In genomic region chr19:23543244-23544004, GRCm38 (mm10) we compare ENCODE assay signal across 20 mouse cellular contexts.
A peak's percentile ranks its signal among the peaks of the same experiment; 100 is the strongest.
DNase-seq lines count a peak whose midpoint lies in the region; ATAC-seq lines count a peak whose summit lies in the region.
"Had no signal": no experiment of that assay in that cellular context is flagged by ENCODE, and none has a peak within 500 bp of the region (broad histone marks: within the 10 kb centered on the region; RNA-seq: fewer than 3 reads in every experiment).

No protein-coding gene starts in this region.

- intact Hi-C loops in heart, postnatal 10 days (cut with DNase I) = loop anchor here (10.0 kb wide), 1 partner anchor 421 kb away; no protein-coding TSS in a partner anchor

- DNase-seq in forebrain, embryonic 10.5 days (ENCODE audit: extremely low spot score, low spot score) = no peak
- peak; percentile 48 for DNase-seq in Muller cell, postnatal 12 days (ENCODE audit: inconsistent ontology term)
- peak; percentile 76 for DNase-seq in forebrain, embryonic 14.5 days (ENCODE audit: low spot score)
- no peak for DNase-seq in lung, postnatal 4 days
- no peak for DNase-seq in heart, postnatal 10 days
- DNase-seq in cerebellum, adult 9-11 months = no peak
- DNase-seq: adrenal gland, postnatal 14 days; cerebellum, adult 18-20 months; gastrocnemius, adult 2 months; gastrocnemius, postnatal 25 days; heart, postnatal 36 days had no signal

- WGBS in forebrain, embryonic 12.5 days = 31% methylated on average over 11 of the region's 11 CpGs
- 51% methylated on average over 11 of the region's 11 CpGs for WGBS in forebrain, embryonic 10.5 days
- WGBS in forebrain, embryonic 14.5 days = 13% methylated on average over 11 of the region's 11 CpGs
- WGBS in midbrain, embryonic 16.5 days = 51% methylated on average over 11 of the region's 11 CpGs

- no peaks in the 10 kb centered on the region for H3K9me3 ChIP-seq in forebrain, embryonic 12.5 days
- no peaks in the 10 kb centered on the region for H3K9me3 ChIP-seq in forebrain, embryonic 10.5 days
- no peaks in the 10 kb centered on the region for H3K9me3 ChIP-seq in forebrain, embryonic 14.5 days (replicated peaks; ENCODE audit: control insufficient read depth, low read length)
- no peaks in the 10 kb centered on the region for H3K9me3 ChIP-seq in midbrain, embryonic 16.5 days (replicated peaks; ENCODE audit: control insufficient read depth, low read length, poor library complexity, severe bottlenecking)
- H3K9me3 ChIP-seq: embryonic facial prominence, embryonic 10.5 days; heart, embryonic 12.5 days; hindbrain, embryonic 12.5 days had no signal

- no peaks in the 10 kb centered on the region; the same call in 1 of the 2 replicates for H3K4me1 ChIP-seq in forebrain, embryonic 12.5 days
- peaks cover 29% of the 10 kb centered on the region for H3K4me1 ChIP-seq in forebrain, embryonic 10.5 days
- H3K4me1 ChIP-seq in forebrain, embryonic 14.5 days (ENCODE audit: control insufficient read depth, insufficient read depth, low read length) = peaks cover 10% of the 10 kb centered on the region; the same call in 1 of the 2 replicates
- H3K4me1 ChIP-seq in midbrain, embryonic 16.5 days (ENCODE audit: control insufficient read depth, insufficient read depth, low read length) = peaks cover 6% of the 10 kb centered on the region; the same call in 1 of the 2 replicates
- H3K4me1 ChIP-seq: embryonic facial prominence, embryonic 10.5 days; heart, embryonic 12.5 days; hindbrain, embryonic 12.5 days had no signal

- no peak overlapping the region for H3K4me3 ChIP-seq in forebrain, embryonic 12.5 days (replicated peaks)
- no peak overlapping the region for H3K4me3 ChIP-seq in forebrain, embryonic 10.5 days
- no peak overlapping the region for H3K4me3 ChIP-seq in forebrain, embryonic 14.5 days (ENCODE audit: low read depth, low read length)
- no peak overlapping the region for H3K4me3 ChIP-seq in midbrain, embryonic 16.5 days (ENCODE audit: low read depth, low read length)
- H3K4me3 ChIP-seq: embryonic facial prominence, embryonic 10.5 days; gastrocnemius, adult 2 months; heart, embryonic 12.5 days; hindbrain, embryonic 12.5 days had no signal

- H3K4me2 ChIP-seq in forebrain, embryonic 12.5 days = no peak overlapping the region
- H3K4me2 ChIP-seq in forebrain, embryonic 14.5 days (ENCODE audit: low read length) = no peak overlapping the region
- no peak overlapping the region for H3K4me2 ChIP-seq in midbrain, embryonic 16.5 days (ENCODE audit: low read length)
- H3K4me2 ChIP-seq: heart, embryonic 12.5 days; hindbrain, embryonic 12.5 days had no signal

- H3K36me3 ChIP-seq in forebrain, embryonic 12.5 days (replicated peaks) = no peaks in the 10 kb centered on the region
- H3K36me3 ChIP-seq in forebrain, embryonic 10.5 days (replicated peaks) = no peaks in the 10 kb centered on the region
- H3K36me3 ChIP-seq in forebrain, embryonic 14.5 days (ENCODE audit: control insufficient read depth, insufficient read depth, low read length) = no peaks in the 10 kb centered on the region
- H3K36me3 ChIP-seq in midbrain, embryonic 16.5 days (ENCODE audit: control insufficient read depth, insufficient read depth, low read length) = no peaks in the 10 kb centered on the region
- H3K36me3 ChIP-seq: embryonic facial prominence, embryonic 10.5 days; heart, embryonic 12.5 days; hindbrain, embryonic 12.5 days had no signal

- H3K27me3 ChIP-seq in forebrain, embryonic 12.5 days = no peaks in the 10 kb centered on the region
- no peaks in the 10 kb centered on the region for H3K27me3 ChIP-seq in forebrain, embryonic 10.5 days (ENCODE audit: poor library complexity, severe bottlenecking)
- H3K27me3 ChIP-seq in forebrain, embryonic 14.5 days (replicated peaks; ENCODE audit: control insufficient read depth, insufficient read depth, low read length) = no peaks in the 10 kb centered on the region
- H3K27me3 ChIP-seq in midbrain, embryonic 16.5 days (ENCODE audit: control insufficient read depth, insufficient read depth, low read depth, low read length) = no peaks in the 10 kb centered on the region
- H3K27me3 ChIP-seq: heart, embryonic 12.5 days; hindbrain, embryonic 12.5 days had no signal

- peak; percentile 87 for ATAC-seq in forebrain, embryonic 12.5 days (ENCODE audit: low FRiP score)
- peak; percentile 88 for ATAC-seq in forebrain, embryonic 14.5 days
- peak; percentile 58; the same call in 1 of the 2 replicates for ATAC-seq in midbrain, embryonic 16.5 days
- ATAC-seq: activated CD4-positive, CD25-positive, alpha-beta regulatory T cell, adult 4 months; hindbrain, embryonic 16.5 days; inflammation-experienced regulatory T-cells, adult 6 months; Patski had no signal

- peak overlapping the region; percentile 38; the same call in 1 of the 2 replicates for H3K27ac ChIP-seq in forebrain, embryonic 12.5 days
- H3K27ac ChIP-seq in forebrain, embryonic 10.5 days = no peak overlapping the region
- H3K27ac ChIP-seq in forebrain, embryonic 14.5 days (ENCODE audit: low read depth, low read length) = no peak overlapping the region; the same call in 1 of the 2 replicates
- H3K27ac ChIP-seq in midbrain, embryonic 16.5 days (ENCODE audit: low read length) = no peak overlapping the region
- H3K27ac ChIP-seq: embryonic facial prominence, embryonic 10.5 days; gastrocnemius, adult 2 months; hindbrain, embryonic 12.5 days had no signal

- H3K9ac ChIP-seq in forebrain, embryonic 12.5 days = no peak overlapping the region
- no peak overlapping the region for H3K9ac ChIP-seq in forebrain, embryonic 14.5 days (ENCODE audit: low read length)
- H3K9ac ChIP-seq in midbrain, embryonic 16.5 days (ENCODE audit: low read depth, low read length) = no peak overlapping the region
- H3K9ac ChIP-seq: heart, embryonic 12.5 days; hindbrain, embryonic 12.5 days had no signal

Comparison
In these comparisons a context has a peak if more than half of its experiments do, and no peak if none do; other contexts are left out.
1. DNase-seq: peak in Muller cell, postnatal 12 days (single experiment) and forebrain, embryonic 14.5 days (single experiment); none in forebrain, embryonic 10.5 days (single experiment), lung, postnatal 4 days (0 of 2), heart, postnatal 10 days (0 of 2) and cerebellum, adult 9-11 months (single experiment).
2. Peak in every context shown above with its lines, with median percentiles within 50 percentile points of each other: ATAC-seq.